Mouse (Mus musculus) CH12.LX (cell line): Measurements from ENCODE around the gene 4931429L15Rik. TPM values are rescaled to one million over a fixed set of nuclear protein-coding genes. Genes with fewer than 3 reads are reported as not detected.

ENCODE experiments used
- DNase-seq: peaks from one replicate; pipeline ENCODE4 v3.0.0-alpha.2; 2013; ENCODE audit errors: extremely low read depth
- H3K27ac ChIP-seq: 2 replicates; pipeline ENCODE4 v1.5.1; 2012; ENCODE audit warnings: low read depth, mild to moderate bottlenecking, control low read depth, moderate library complexity; ENCODE audit not compliant: insufficient read depth
- H3K27me3 ChIP-seq: replicated peaks from 2 replicates; pipeline ENCODE3; 2012; ENCODE audit warnings: inconsistent platforms
- H3K36me3 ChIP-seq, 2 experiments: replicated peaks in 1 of 2; 2 replicates each; pipeline versions ENCODE3 to v1.6.1; 2012; ENCODE audit warnings: inconsistent platforms in 1 of 2, low read length in 1 of 2, mild to moderate bottlenecking in 1 of 2, mixed read lengths in 1 of 2, moderate library complexity in 1 of 2; ENCODE audit not compliant: control insufficient read depth in 1 of 2, insufficient read depth in 1 of 2
- H3K4me1 ChIP-seq, 2 experiments: 2 replicates each; pipeline ENCODE4 v1.6.1; 2012; ENCODE audit warnings: inconsistent platforms in 1 of 2, moderate library complexity in 1 of 2; ENCODE audit not compliant: insufficient read depth in 2 of 2, control insufficient read depth in 1 of 2
- H3K4me2 ChIP-seq: 2 replicates; pipeline ENCODE4 v1.6.1; 2012; ENCODE audit warnings: low read depth, mild to moderate bottlenecking, control low read depth; ENCODE audit not compliant: poor library complexity, insufficient read depth, severe bottlenecking
- H3K4me3 ChIP-seq, 3 experiments: fragments of 150-350 bp in 1 of 3; sonication (generic) in 1 of 3; replicated peaks in 1 of 3; 2 replicates each; pipeline versions ENCODE3 to v1.5.1; 2011 to 2012; ENCODE audit warnings: low read depth in 2 of 3, low read length in 2 of 3, mild to moderate bottlenecking in 2 of 3, moderate library complexity in 2 of 3, control low read depth in 1 of 3, improper control_type of control experiment in 1 of 3, inconsistent platforms in 1 of 3, mixed read lengths in 1 of 3; ENCODE audit not compliant: poor library complexity in 1 of 3
- H3K79me2 ChIP-seq: replicated peaks from 2 replicates; pipeline ENCODE4 v1.6.1; 2012; ENCODE audit warnings: mild to moderate bottlenecking, moderate library complexity; ENCODE audit not compliant: control insufficient read depth, poor library complexity, insufficient read depth, severe bottlenecking; ENCODE audit errors: extremely low read depth
- H3K9ac ChIP-seq: 2 replicates; pipeline ENCODE4 v1.6.1; 2012; ENCODE audit warnings: low read depth, mild to moderate bottlenecking, control low read depth, moderate library complexity; ENCODE audit not compliant: insufficient read depth
- H3K9me3 ChIP-seq: replicated peaks from 2 replicates; pipeline ENCODE3; 2012; ENCODE audit warnings: low read length, inconsistent platforms, mixed read lengths
- CHD2 ChIP-seq: IDR thresholded peaks from 2 replicates; pipeline ENCODE4 v1.6.1; 2011; ENCODE audit warnings: low read length, improper control_type of control experiment
- CTCF ChIP-seq, 2 experiments: IDR thresholded peaks in 1 of 2; conservative IDR thresholded peaks in 1 of 2; 2 replicates each; pipeline ENCODE4 v1.5.1; 2011 to 2012; ENCODE audit warnings: low read depth in 2 of 2, low read length in 2 of 2, improper control_type of control experiment in 1 of 2, inconsistent platforms in 1 of 2, mild to moderate bottlenecking in 1 of 2, moderate library complexity in 1 of 2
- E2F4 ChIP-seq: IDR thresholded peaks from 2 replicates; pipeline ENCODE4 v1.6.1; 2011; ENCODE audit warnings: low read depth, low read length, improper control_type of control experiment; ENCODE audit not compliant: insufficient replicate concordance
- EP300 ChIP-seq: IDR thresholded peaks from 2 replicates; pipeline ENCODE4 v1.6.1; 2011; ENCODE audit warnings: low read length, improper control_type of control experiment
- ETS1 ChIP-seq: conservative IDR thresholded peaks from 2 replicates; pipeline ENCODE4 v1.6.1; 2012; ENCODE audit warnings: low read depth, mild to moderate bottlenecking, inconsistent platforms, low read length, improper control_type of control experiment, moderate library complexity
- HCFC1 ChIP-seq: IDR thresholded peaks from 2 replicates; pipeline ENCODE4 v1.6.1; 2012; ENCODE audit warnings: low read depth, mild to moderate bottlenecking, inconsistent platforms, low read length, improper control_type of control experiment
- JUN ChIP-seq: IDR thresholded peaks from 2 replicates; pipeline ENCODE4 v1.6.1; 2011; ENCODE audit warnings: low read depth, mild to moderate bottlenecking, low read length, improper control_type of control experiment, moderate library complexity; ENCODE audit not compliant: insufficient read depth
- JUND ChIP-seq: conservative IDR thresholded peaks from 2 replicates; pipeline ENCODE4 v1.6.1; 2011; ENCODE audit warnings: low read depth, low read length, improper control_type of control experiment
- KAT2A ChIP-seq: IDR thresholded peaks from 2 replicates; pipeline ENCODE4 v1.6.1; 2012; ENCODE audit warnings: low read length, improper control_type of control experiment, inconsistent platforms; ENCODE audit not compliant: insufficient replicate concordance
- MAZ ChIP-seq: IDR thresholded peaks from 2 replicates; pipeline ENCODE4 v1.6.1; 2012; ENCODE audit warnings: low read depth, mild to moderate bottlenecking, inconsistent platforms, low read length, improper control_type of control experiment, moderate library complexity
- NRF1 ChIP-seq: IDR thresholded peaks from 2 replicates; pipeline ENCODE4 v1.6.1; 2014; ENCODE audit warnings: low read depth, mild to moderate bottlenecking, inconsistent platforms, low read length, improper control_type of control experiment, moderate library complexity
- SIN3A ChIP-seq: IDR thresholded peaks from 2 replicates; pipeline ENCODE4 v1.6.1; 2012; ENCODE audit warnings: low read length, improper control_type of control experiment, inconsistent platforms
- UBTF ChIP-seq: IDR thresholded peaks from 2 replicates; pipeline ENCODE4 v1.6.1; 2012; ENCODE audit warnings: low read depth, mild to moderate bottlenecking, inconsistent platforms, low read length, improper control_type of control experiment, moderate library complexity
- USF1 ChIP-seq: IDR thresholded peaks from 2 replicates; pipeline ENCODE4 v1.6.1; 2014; ENCODE audit warnings: low read depth, mild to moderate bottlenecking, inconsistent platforms, low read length, improper control_type of control experiment
- USF2 ChIP-seq: conservative IDR thresholded peaks from 2 replicates; pipeline ENCODE4 v1.6.1; 2011; ENCODE audit warnings: low read depth, low read length, improper control_type of control experiment
- ZKSCAN1 ChIP-seq: IDR thresholded peaks from 2 replicates; pipeline ENCODE4 v1.6.1; 2012; ENCODE audit warnings: low read depth, inconsistent platforms, low read length, improper control_type of control experiment, borderline replicate concordance
- ZMIZ1 ChIP-seq: IDR thresholded peaks from 2 replicates; pipeline ENCODE4 v1.6.1; 2012; ENCODE audit warnings: low read depth, mild to moderate bottlenecking, inconsistent platforms, low read length, improper control_type of control experiment
- ZNF384 ChIP-seq: IDR thresholded peaks from 2 replicates; pipeline ENCODE4 v1.6.1; 2012; ENCODE audit warnings: low read depth, low read length, improper control_type of control experiment, inconsistent platforms
- dilution Hi-C: fragments of 300-500 bp; cut with MboI; formaldehyde crosslinking; loops from 2 replicates; pipeline ENCODE4 v1.14.3; 2020; ENCODE audit warnings: low sequenced_read_pairs; ENCODE audit not compliant: extremely low pct_unique_long_range_greater_than_20kb, extremely low pct_ligation_motif_present
- in situ Hi-C: fragments of 300-500 bp; cut with MboI; formaldehyde crosslinking; loops from 3 replicates; pipeline ENCODE4 v1.14.3; 2019; ENCODE audit warnings: low sequenced_read_pairs, low pct_ligation_motif_present, low pct_unique_long_range_greater_than_20kb, mixed read lengths
- polyA plus RNA-seq: library from polyadenylated mRNA; unstranded; fragments of >175 nt; gene quantifications from 2 replicates; pipeline ENCODE4 v1.2.1, GENCODE M21; 2012; ENCODE audit warnings: low read depth; ENCODE audit not compliant: insufficient read length
- total RNA-seq, 2 experiments: library from RNA; depleted of rRNA; stranded (reverse); fragments of 300-350 nt in 1 of 2; fragments of >200 nt in 1 of 2; gene quantifications; 2 replicates each; pipeline ENCODE4 v1.2.3; 2012 to 2014

The 4931429L15Rik gene
- total and polyA plus RNA-seq, 3 experiments, result not detected

GRCm38 (mm10) chr9:46331301-46331700, 11.5 kb upstream of the 4931429L15Rik start:
- dilution Hi-C loops (no loop called here), in situ Hi-C loops (no loop called here)
- Histone ChIP-seq H3K79me2 (no peaks in the 10 kb centered on the region), H3K27me3 (peaks cover 28% of the 10 kb centered on the region), H3K27ac (no peak overlapping the region), H3K4me1 (no peaks in the 10 kb centered on the region), H3K9ac (no peak overlapping the region), H3K36me3 (no peaks in the 10 kb centered on the region), H3K4me3 (no peak overlapping the region), H3K4me2 (no peak overlapping the region), H3K9me3 (no peaks in the 10 kb centered on the region)
- TF ChIP-seq ZMIZ1, result no peak
- no peak for TF ChIP-seq JUN
- TF ChIP-seq ETS1, result no peak
- no peak for TF ChIP-seq E2F4
- no peak for TF ChIP-seq MAZ
- DNase-seq, result no peak

GRCm38 (mm10) chr9:46330586-46330895, 10.8 kb upstream of the 4931429L15Rik start:
- H3K9ac ChIP-seq, result no peak overlapping the region
- no peak overlapping the region for H3K4me3 ChIP-seq
- H3K4me2 ChIP-seq, result no peak overlapping the region
- DNase-seq, result no peak
- in situ Hi-C loops, result no loop called here
- H3K27ac ChIP-seq, result no peak overlapping the region
- TF ChIP-seq KAT2A (no peak), UBTF (no peak), USF1 (no peak), CHD2 (no peak), HCFC1 (no peak), SIN3A (no peak), USF2 (no peak)
- no peaks in the 10 kb centered on the region for H3K79me2 ChIP-seq
- no peaks in the 10 kb centered on the region for H3K4me1 ChIP-seq
- dilution Hi-C loops, result no loop called here
- peaks cover 4% of the 10 kb centered on the region for H3K9me3 ChIP-seq
- no peaks in the 10 kb centered on the region for H3K36me3 ChIP-seq
- peaks cover 29% of the 10 kb centered on the region for H3K27me3 ChIP-seq

DNA sequence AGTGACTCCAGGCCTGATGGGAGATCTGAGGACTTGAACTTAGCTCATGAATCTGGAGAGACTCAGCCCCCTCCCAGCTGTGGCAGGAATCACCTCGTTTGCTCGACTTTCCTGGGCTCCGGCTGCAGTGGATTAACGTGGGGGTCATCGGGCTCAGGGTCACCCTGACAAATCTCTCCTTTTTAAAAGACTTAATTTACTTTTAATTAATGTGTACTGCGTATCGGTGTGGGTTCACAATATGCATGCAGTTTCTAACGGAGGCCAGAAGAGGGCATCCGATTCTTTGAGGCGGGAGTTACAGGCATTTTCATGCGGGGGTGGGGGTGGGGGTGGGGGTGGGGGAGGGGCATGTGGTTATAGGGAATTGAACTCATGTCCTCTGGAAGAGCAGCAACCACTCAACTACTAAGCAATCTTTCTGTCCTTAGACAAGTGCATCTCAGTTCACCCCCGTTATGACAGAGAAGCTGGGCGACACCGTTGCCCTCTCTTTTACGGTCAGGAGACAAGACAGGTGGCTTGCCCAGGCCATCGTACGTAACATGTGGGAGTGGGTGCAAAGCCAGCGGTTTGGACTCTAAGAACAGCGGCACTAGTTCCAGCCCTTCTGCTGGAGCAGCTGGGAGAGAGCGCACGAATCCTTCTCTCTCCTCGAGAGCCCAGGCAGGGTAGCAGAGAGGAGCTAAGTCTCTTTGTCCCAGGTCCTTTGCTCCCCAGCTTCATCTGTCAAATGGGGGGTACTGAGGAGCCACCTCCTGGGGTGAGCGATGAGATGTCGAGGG, 10.2 kb upstream of the 4931429L15Rik start:
- dilution Hi-C loops (no loop called here), in situ Hi-C loops (no loop called here)
- Histone ChIP-seq H3K4me1 (no peaks in the 10 kb centered on the region), H3K9me3 (peaks cover 4% of the 10 kb centered on the region), H3K27ac (no peak overlapping the region), H3K27me3 (peaks cover 29% of the 10 kb centered on the region), H3K36me3 (no peaks in the 10 kb centered on the region), H3K79me2 (no peaks in the 10 kb centered on the region), H3K9ac (no peak overlapping the region), H3K4me3 (no peak overlapping the region), H3K4me2 (no peak overlapping the region)
- no peak for DNase-seq
- TF ChIP-seq ZKSCAN1, result no peak
- no peak for TF ChIP-seq NRF1
- no peak for TF ChIP-seq SIN3A
- no peak for TF ChIP-seq ZNF384
- TF ChIP-seq EP300, result no peak
- no peak for TF ChIP-seq UBTF
- no peak for TF ChIP-seq JUND
- no peak for TF ChIP-seq KAT2A
- TF ChIP-seq CTCF (conservative IDR thresholded peaks at IDR 0.05 in 1 of 2, IDR thresholded peaks at IDR 0.05 in 1 of 2; ENCODE audit: low read depth in 2 of 2, low read length in 2 of 2), result no peak
